Mouse (Mus musculus): Measurements from ENCODE around the gene Nt5c1a. TPM values are rescaled to one million over a fixed set of nuclear protein-coding genes. Genes with fewer than 3 reads are reported as not detected.

The Nt5c1a gene
- total RNA-seq (2023), result not detected

GRCm38 (mm10) chr4:123201186-123202093 is at the start of gene Nt5c1a:
Gene Nt5c1a, plus strand, starts transcription at chr4:123201504.

DNA sequence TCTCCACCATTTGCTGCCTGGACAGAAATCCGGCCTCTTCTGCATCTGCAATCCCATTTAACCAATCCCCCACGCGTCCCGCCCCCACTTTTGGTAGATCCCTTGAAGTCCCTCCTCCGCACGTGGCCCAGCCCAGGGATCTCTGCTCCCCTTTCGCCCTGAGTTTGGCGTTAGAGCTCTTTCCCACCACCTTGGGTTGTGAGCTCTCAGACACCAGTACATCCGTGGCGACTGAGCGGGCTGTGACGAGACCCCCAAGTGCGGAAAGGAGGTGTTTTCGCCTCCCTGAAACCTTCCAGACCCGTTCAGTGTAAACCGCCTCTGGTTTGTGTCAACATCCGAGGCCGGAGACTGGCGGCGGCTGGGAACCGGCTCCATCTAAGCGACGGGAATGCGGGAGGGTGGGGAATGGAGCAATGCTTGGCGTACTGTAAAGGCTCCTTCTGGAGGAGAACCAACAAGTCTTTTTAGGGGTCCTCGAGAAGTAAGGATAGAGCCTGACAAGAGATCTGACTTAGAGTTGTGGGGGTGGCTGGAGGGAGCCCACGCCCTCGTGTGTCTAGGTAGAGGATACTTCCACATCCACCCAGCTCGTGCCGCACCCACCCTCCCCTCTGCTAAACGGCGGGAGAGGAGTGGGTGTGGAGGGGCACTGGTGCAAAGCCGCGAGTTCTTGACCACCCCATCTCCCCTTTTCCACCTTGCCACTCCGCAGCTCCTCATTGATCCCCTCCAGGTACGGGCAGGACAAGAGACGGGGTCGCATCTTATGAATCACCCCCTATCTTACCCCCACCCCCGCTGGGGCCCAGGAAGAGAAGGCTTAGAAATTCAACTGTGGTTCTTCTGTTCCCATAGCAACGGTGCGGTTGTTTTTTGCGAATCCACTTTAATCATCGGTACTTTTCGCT is 18.7 kb upstream of the Nt5c1a start, which contains the start of gene Hpcal4:
Gene Hpcal4, plus strand, starts transcription at position 900 of the 911 bp plus-strand sequence.

DNA sequence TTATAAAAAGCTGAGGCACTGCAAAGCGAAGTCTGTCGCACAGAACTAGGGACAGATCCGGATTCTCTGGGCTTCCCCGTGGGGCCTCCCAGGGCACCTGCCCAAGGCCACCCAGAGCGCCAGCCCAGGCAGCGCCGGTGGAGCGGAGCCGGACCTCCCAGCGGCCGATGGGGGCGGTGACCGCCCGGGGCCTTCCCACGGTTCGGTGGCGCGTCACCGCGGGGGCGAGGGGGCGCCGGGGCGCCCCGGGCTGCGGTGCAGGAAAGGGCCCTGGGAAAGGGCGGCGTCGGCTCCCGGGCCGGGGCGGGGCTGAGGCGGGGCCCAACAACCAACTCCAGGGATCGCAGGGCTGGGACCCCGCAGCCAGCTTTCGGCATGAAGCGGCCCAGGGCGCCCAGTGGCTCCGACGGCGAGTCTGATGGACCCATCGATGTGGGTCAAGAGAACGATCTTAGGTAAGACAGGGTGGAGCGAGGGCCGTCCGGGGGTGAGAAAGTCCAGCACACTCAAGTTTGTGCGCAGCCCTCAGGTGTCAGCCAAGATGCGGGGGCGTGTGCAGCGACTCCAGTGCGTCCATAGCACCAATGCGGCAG is 32.3 kb downstream of the Nt5c1a start, which contains the start of gene Heyl:
Gene Heyl, plus strand, starts transcription at position 65 of the 593 bp plus-strand sequence.

DNA sequence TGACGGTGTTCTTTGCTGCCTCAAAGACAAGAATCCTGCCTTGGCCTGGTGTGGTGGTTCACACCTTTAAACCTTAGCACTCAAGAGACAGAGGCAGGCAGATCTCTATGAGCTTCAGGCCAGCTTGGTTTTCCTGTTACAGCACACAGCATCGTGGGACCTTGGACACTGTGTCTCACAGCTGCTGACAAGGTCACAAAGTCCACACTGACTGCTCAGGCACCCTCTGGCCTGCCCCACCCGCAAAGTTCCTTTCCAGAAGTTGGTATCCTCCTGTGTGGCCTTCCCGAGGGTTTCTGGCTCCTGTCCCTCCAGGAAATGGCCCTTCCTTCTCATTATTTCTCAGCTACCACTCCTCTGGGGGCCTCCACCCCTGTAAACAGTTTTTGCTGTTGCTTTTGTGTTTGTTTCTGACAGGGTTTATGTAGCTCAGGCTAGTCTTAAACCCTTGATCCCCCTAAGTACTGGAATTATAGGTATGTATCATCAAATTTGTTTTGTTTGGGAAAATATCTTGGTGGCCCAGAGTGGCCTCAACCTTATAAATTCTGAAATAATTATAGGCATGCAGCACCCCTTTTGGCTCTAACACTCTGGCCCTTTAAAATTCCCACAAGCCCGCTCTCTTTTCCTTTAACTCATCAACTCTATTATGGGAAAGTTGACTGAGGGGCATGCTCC is 60.6 kb downstream of the Nt5c1a start, which contains the start of gene Pabpc4:
Gene Pabpc4, plus strand, starts transcription at position 631 of the 681 bp plus-strand sequence.

Other genes starting within 250 kb of the Nt5c1a start
- gene Mfsd2a, start 240.3 kb upstream of the Nt5c1a start, total RNA-seq (2023), result 1.9 TPM
- 0.56 TPM for gene Mycl, start 205.9 kb upstream of the Nt5c1a start, total RNA-seq (2023)
- 13.2 TPM for gene Trit1, start 184.9 kb upstream of the Nt5c1a start, total RNA-seq (2023)
- not detected for gene Bmp8b, start 96.3 kb upstream of the Nt5c1a start, total RNA-seq (2023)
- gene Oxct2b, start 85.2 kb upstream of the Nt5c1a start, total RNA-seq (2023), result not detected
- gene Ppie, start 61.6 kb upstream of the Nt5c1a start, total RNA-seq (2023), result 63.4 TPM
- gene Hpcal4, start 18.3 kb upstream of the Nt5c1a start, total RNA-seq (2023), result 0.18 TPM
- gene Heyl, start 32.1 kb downstream of the Nt5c1a start, total RNA-seq (2023), result not detected
- gene Pabpc4, start 60.8 kb downstream of the Nt5c1a start, total RNA-seq (2023), result 76.7 TPM
- gene Oxct2a, start 122.1 kb downstream of the Nt5c1a start, total RNA-seq (2023), result not detected
- not detected for gene Bmp8a, start 141.7 kb downstream of the Nt5c1a start, total RNA-seq (2023)